26 mouse cellular contexts compared by ENCODE assay signal in the genomic region with DNA sequence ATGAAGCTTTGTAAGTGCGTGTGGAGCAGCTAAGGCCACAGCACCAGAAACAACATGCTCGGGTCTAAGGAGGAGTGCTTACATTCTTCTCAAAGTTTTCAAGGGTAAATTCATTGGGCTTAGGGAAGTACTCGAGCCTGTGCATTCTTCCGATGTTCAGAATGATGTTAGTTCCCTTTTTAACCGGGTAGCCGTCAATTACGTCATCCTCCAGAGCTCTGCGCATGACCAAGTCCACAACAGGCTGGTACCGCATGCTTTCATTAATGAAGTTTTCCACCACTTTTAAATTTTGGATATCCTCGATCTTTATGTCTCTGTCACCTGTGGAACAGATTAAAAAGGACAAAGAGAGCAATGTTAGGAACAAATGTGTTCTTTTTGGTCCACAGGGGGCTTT.
DNase-seq lines count a peak whose midpoint lies in the region; ATAC-seq and TF ChIP-seq lines count a peak whose summit lies in the region.
"Had no signal": no experiment of that assay in that cellular context is flagged by ENCODE, and none has a peak within 500 bp of the region (broad histone marks: within the 10 kb centered on the region; RNA-seq: fewer than 3 reads in every experiment).

No protein-coding gene starts in this region.

- no peak overlapping the region for H3K9ac ChIP-seq in midbrain, embryonic 11.5 days (ENCODE audit: low read length)
- no peak overlapping the region for H3K9ac ChIP-seq in midbrain, embryonic 14.5 days (replicated peaks; ENCODE audit: low read length)
- no peak overlapping the region for H3K9ac ChIP-seq in CH12.LX (ENCODE audit: insufficient read depth, low read depth)
- H3K9ac ChIP-seq in kidney, embryonic 16.5 days (replicated peaks; ENCODE audit: low read length): no peak overlapping the region
- H3K9ac ChIP-seq: forebrain, postnatal 0 days; hindbrain, embryonic 14.5 days had no signal

- TF ChIP-seq EP300 in CH12.LX (IDR thresholded peaks at IDR 0.05; ENCODE audit: low read length): 0 out of 2 replicates have a peak, but pooled peaks have one; percentile 14

- H3K79me2 ChIP-seq in CH12.LX (replicated peaks; ENCODE audit: control insufficient read depth, extremely low read depth, insufficient read depth, poor library complexity, severe bottlenecking): no peaks in the 10 kb centered on the region

- H3K4me2 ChIP-seq in midbrain, embryonic 11.5 days: no peak overlapping the region
- no peak overlapping the region for H3K4me2 ChIP-seq in midbrain, embryonic 14.5 days (ENCODE audit: low read length)
- no peak overlapping the region for H3K4me2 ChIP-seq in CH12.LX (ENCODE audit: insufficient read depth, low read depth, poor library complexity, severe bottlenecking)
- no peak overlapping the region for H3K4me2 ChIP-seq in kidney, embryonic 16.5 days (replicated peaks; ENCODE audit: low read depth, low read length)
- H3K4me2 ChIP-seq: heart, embryonic 11.5 days; hindbrain, embryonic 14.5 days had no signal

- no peak for TF ChIP-seq RAD21 in CH12.LX (IDR thresholded peaks at IDR 0.05; ENCODE audit: low read depth, low read length)

- in situ Hi-C loops in CH12.LX (cut with MboI; ENCODE audit: low pct_ligation_motif_present, low pct_unique_long_range_greater_than_20kb, low sequenced_read_pairs): no loop called here

- no peaks in the 10 kb centered on the region for H3K27me3 ChIP-seq in midbrain, embryonic 11.5 days (ENCODE audit: control insufficient read depth, insufficient read depth, low read length)
- no peaks in the 10 kb centered on the region for H3K27me3 ChIP-seq in midbrain, embryonic 14.5 days (ENCODE audit: control insufficient read depth, insufficient read depth, low read length)
- no peaks in the 10 kb centered on the region for H3K27me3 ChIP-seq in CH12.LX (replicated peaks)
- H3K27me3 ChIP-seq in hindbrain, embryonic 10.5 days (ENCODE audit: insufficient read depth, poor library complexity, severe bottlenecking): no peaks in the 10 kb centered on the region
- no peaks in the 10 kb centered on the region for H3K27me3 ChIP-seq in kidney, embryonic 16.5 days (ENCODE audit: insufficient read depth, low read length)

- no peaks in the 10 kb centered on the region for H3K4me1 ChIP-seq in midbrain, embryonic 11.5 days (ENCODE audit: control insufficient read depth, insufficient read depth, low read length)
- H3K4me1 ChIP-seq in midbrain, embryonic 14.5 days (ENCODE audit: control insufficient read depth, insufficient read depth, low read length): no peaks in the 10 kb centered on the region
- H3K4me1 ChIP-seq in CH12.LX (ENCODE audit: control insufficient read depth in 1 of 2, insufficient read depth in 2 of 2): peaks cover 0 to 9% of the 10 kb centered on the region in 2 experiments; a peak in 1 of 4 replicates
- H3K4me1 ChIP-seq in hindbrain, embryonic 10.5 days (replicated peaks): no peaks in the 10 kb centered on the region
- no peaks in the 10 kb centered on the region for H3K4me1 ChIP-seq in kidney, embryonic 16.5 days (ENCODE audit: insufficient read depth, low read length)
- H3K4me1 ChIP-seq: forebrain, embryonic 10.5 days had no signal

- no peak for ATAC-seq in midbrain, embryonic 11.5 days (ENCODE audit: low FRiP score)
- ATAC-seq in midbrain, embryonic 14.5 days (ENCODE audit: low FRiP score, low TSS enrichment): no peak
- ATAC-seq in granulocyte monocyte progenitor cell, adult 5-6 weeks (replicated peaks; ENCODE audit: poor library complexity, severe bottlenecking): peak; percentile 82
- ATAC-seq in megakaryocyte progenitor cell, adult 5-6 weeks (replicated peaks; ENCODE audit: poor library complexity): peak; percentile 66
- ATAC-seq in kidney, embryonic 16.5 days (ENCODE audit: low FRiP score, low TSS enrichment): no peak
- ATAC-seq: activated CD4-positive, CD25-positive, alpha-beta regulatory T cell, adult 4 months; forebrain, embryonic 14.5 days; forebrain, postnatal 0 days; hindbrain, postnatal 0 days; inflammation-experienced regulatory T-cells, adult 6 months; intestine, embryonic 16.5 days had no signal

- H3K36me3 ChIP-seq in midbrain, embryonic 11.5 days (ENCODE audit: control insufficient read depth, insufficient read depth, low read length): no peaks in the 10 kb centered on the region
- H3K36me3 ChIP-seq in midbrain, embryonic 14.5 days (ENCODE audit: control insufficient read depth, insufficient read depth, low read length): no peaks in the 10 kb centered on the region
- H3K36me3 ChIP-seq in CH12.LX (replicated peaks in 1 of 2; ENCODE audit: control insufficient read depth in 1 of 2, insufficient read depth in 1 of 2, low read length in 1 of 2): no peaks in the 10 kb centered on the region
- no peaks in the 10 kb centered on the region for H3K36me3 ChIP-seq in hindbrain, embryonic 10.5 days
- H3K36me3 ChIP-seq in kidney, embryonic 16.5 days (ENCODE audit: insufficient read depth, low read length): no peaks in the 10 kb centered on the region
- H3K36me3 ChIP-seq: forebrain, embryonic 10.5 days had no signal

- H3K27ac ChIP-seq in midbrain, embryonic 11.5 days (ENCODE audit: low read depth, low read length): no peak overlapping the region
- H3K27ac ChIP-seq in midbrain, embryonic 14.5 days (replicated peaks; ENCODE audit: low read depth, low read length): no peak overlapping the region
- no peak overlapping the region for H3K27ac ChIP-seq in CH12.LX (ENCODE audit: insufficient read depth, low read depth)
- no peak overlapping the region for H3K27ac ChIP-seq in hindbrain, embryonic 10.5 days
- H3K27ac ChIP-seq in kidney, embryonic 16.5 days (ENCODE audit: low read length): no peak overlapping the region
- H3K27ac ChIP-seq: forebrain, embryonic 10.5 days; gastrocnemius, adult 2 months; hindbrain, embryonic 14.5 days; hindbrain, postnatal 0 days had no signal

- H3K4me3 ChIP-seq in midbrain, embryonic 11.5 days (ENCODE audit: low read depth, low read length): no peak overlapping the region
- no peak overlapping the region for H3K4me3 ChIP-seq in midbrain, embryonic 14.5 days (replicated peaks; ENCODE audit: low read depth, low read length)
- H3K4me3 ChIP-seq in CH12.LX (replicated peaks in 1 of 3; ENCODE audit: low read depth in 2 of 3, low read length in 2 of 3, poor library complexity in 1 of 3): no peak overlapping the region
- H3K4me3 ChIP-seq in hindbrain, embryonic 10.5 days: no peak overlapping the region
- no peak overlapping the region for H3K4me3 ChIP-seq in kidney, embryonic 16.5 days (ENCODE audit: low read length)
- H3K4me3 ChIP-seq: forebrain, embryonic 10.5 days; gastrocnemius, adult 2 months had no signal

- TF ChIP-seq CTCF in CH12.LX (conservative IDR thresholded peaks at IDR 0.05 in 1 of 2, IDR thresholded peaks at IDR 0.05 in 1 of 2; ENCODE audit: low read depth in 2 of 2, low read length in 2 of 2): no peak

- no peaks in the 10 kb centered on the region for H3K9me3 ChIP-seq in midbrain, embryonic 11.5 days (ENCODE audit: control insufficient read depth, low read length)
- no peaks in the 10 kb centered on the region for H3K9me3 ChIP-seq in midbrain, embryonic 14.5 days (ENCODE audit: control insufficient read depth, low read length)
- H3K9me3 ChIP-seq in CH12.LX (replicated peaks; ENCODE audit: low read length): no peaks in the 10 kb centered on the region
- H3K9me3 ChIP-seq in hindbrain, embryonic 10.5 days: no peaks in the 10 kb centered on the region
- H3K9me3 ChIP-seq in kidney, embryonic 16.5 days (ENCODE audit: low read length): no peaks in the 10 kb centered on the region
- H3K9me3 ChIP-seq: forebrain, embryonic 10.5 days had no signal

- 90% methylated on average over 10 of the region's 10 CpGs for WGBS in midbrain, embryonic 11.5 days
- 87% methylated on average over 10 of the region's 10 CpGs for WGBS in midbrain, embryonic 14.5 days
- WGBS in hindbrain, embryonic 10.5 days: 88% methylated on average over 10 of the region's 10 CpGs
- 81% methylated on average over 10 of the region's 10 CpGs for WGBS in kidney, embryonic 16.5 days

- dilution Hi-C loops in CH12.LX (cut with MboI; ENCODE audit: extremely low pct_ligation_motif_present, extremely low pct_unique_long_range_greater_than_20kb, low sequenced_read_pairs): no loop called here

- peak; percentile 31 for DNase-seq in midbrain, embryonic 11.5 days (ENCODE audit: low spot score, missing footprints)
- no peak for DNase-seq in midbrain, embryonic 14.5 days
- peak; percentile 67 for DNase-seq in CH12.LX (ENCODE audit: extremely low read depth)
- DNase-seq in hindbrain, embryonic 10.5 days (ENCODE audit: low spot score): no peak
- no peak for DNase-seq in adrenal gland, adult 18-20 months (ENCODE audit: low spot score in 2 of 2)
- DNase-seq: adrenal gland, postnatal 25 days; B cell, adult 2 months; cerebellum, adult 18-20 months; cerebellum, adult 9-10 months; cerebellum, postnatal 14 days; embryo, embryonic 11 days; forebrain, postnatal 0 days; gastrocnemius, adult 2 months; gastrocnemius, postnatal 14 days; kidney, adult 18-20 months had no signal

- no peak for TF ChIP-seq POLR2A in CH12.LX (IDR thresholded peaks at IDR 0.05; ENCODE audit: low read depth, low read length)

TF ChIP-seq in CH12.LX, 34 proteins besides CTCF, POLR2A, EP300 and RAD21:
- TF ChIP-seq JUN (IDR thresholded peaks at IDR 0.05; ENCODE audit: insufficient read depth, low read depth, low read length): peak; percentile 89
- peak; percentile 83 for TF ChIP-seq NRF1 (IDR thresholded peaks at IDR 0.05; ENCODE audit: low read depth, low read length)
- TF ChIP-seq GABPA (IDR thresholded peaks at IDR 0.05; ENCODE audit: insufficient replicate concordance, low read depth, low read length): no peak
- peak; percentile 86 for TF ChIP-seq JUND (conservative IDR thresholded peaks at IDR 0.05; ENCODE audit: low read depth, low read length)
- no peak for TF ChIP-seq KAT2A (IDR thresholded peaks at IDR 0.05; ENCODE audit: insufficient replicate concordance, low read length)
- TF ChIP-seq TBP (conservative IDR thresholded peaks at IDR 0.05; ENCODE audit: low read depth, low read length): no peak
- peak; percentile 82 for TF ChIP-seq MAX (IDR thresholded peaks at IDR 0.05; ENCODE audit: low read length)
- TF ChIP-seq MEF2A (IDR thresholded peaks at IDR 0.05; ENCODE audit: borderline replicate concordance, low read depth, low read length): peak; percentile 70; the same call in 1 of the 2 replicates
- TF ChIP-seq ZKSCAN1 (IDR thresholded peaks at IDR 0.05; ENCODE audit: borderline replicate concordance, low read depth, low read length): no peak
- no peak for TF ChIP-seq ZMIZ1 (IDR thresholded peaks at IDR 0.05; ENCODE audit: low read depth, low read length)

Comparison
In these comparisons a context has a peak if more than half of its experiments do, and no peak if none do; other contexts are left out.
1. DNase-seq: peak in midbrain, embryonic 11.5 days (single experiment) and CH12.LX (single experiment); none in midbrain, embryonic 14.5 days (single experiment), hindbrain, embryonic 10.5 days (single experiment) and adrenal gland, adult 18-20 months (0 of 2).
2. ATAC-seq: peak in granulocyte monocyte progenitor cell, adult 5-6 weeks (single experiment) and megakaryocyte progenitor cell, adult 5-6 weeks (single experiment); none in midbrain, embryonic 11.5 days (single experiment), midbrain, embryonic 14.5 days (single experiment) and kidney, embryonic 16.5 days (single experiment).